In the genomic region with DNA sequence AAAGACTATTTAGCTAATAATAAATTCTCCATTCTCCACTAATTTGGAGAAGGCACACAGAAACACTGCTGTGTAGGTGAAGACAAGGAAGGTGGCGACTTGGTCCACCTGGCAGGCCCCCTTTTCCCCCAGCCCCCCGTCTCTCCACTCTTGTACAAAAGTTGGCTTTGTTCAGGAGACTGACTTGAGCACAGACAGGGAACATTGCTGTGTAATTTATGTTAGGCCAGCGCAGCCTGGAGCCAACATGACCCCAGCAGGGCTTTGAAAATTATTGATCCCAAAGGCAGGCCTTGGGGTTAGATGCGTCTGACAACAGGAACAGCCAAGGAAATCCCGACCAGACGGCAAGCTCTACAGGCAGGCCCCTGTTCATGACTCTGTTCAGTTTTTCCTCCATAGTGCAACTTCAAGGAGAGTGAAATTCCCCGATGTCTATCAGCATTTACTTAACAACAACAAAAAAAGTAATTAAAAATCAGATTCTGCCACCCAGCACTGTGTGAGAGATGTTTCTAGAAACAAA, we compare ENCODE assay signal across 22 mouse cellular contexts. TPM values are rescaled to one million over a fixed set of nuclear protein-coding genes. Genes with fewer than 3 reads are reported as not detected.
A peak's percentile ranks its signal among the peaks of the same experiment; 100 is the strongest.
DNase-seq lines count a peak whose midpoint lies in the region; ATAC-seq lines count a peak whose summit lies in the region.
"Had no signal": no experiment of that assay in that cellular context is flagged by ENCODE, and none has a peak within 500 bp of the region (broad histone marks: within the 10 kb centered on the region; RNA-seq: fewer than 3 reads in every experiment).

No protein-coding gene starts in this region.

- H3K27me3 ChIP-seq in forebrain, embryonic 10.5 days (ENCODE audit: poor library complexity, severe bottlenecking), result no peaks in the 10 kb centered on the region
- H3K27me3 ChIP-seq in forebrain, embryonic 13.5 days, result no peaks in the 10 kb centered on the region
- H3K27me3 ChIP-seq in midbrain, embryonic 11.5 days (ENCODE audit: control insufficient read depth, insufficient read depth, low read length), result no peaks in the 10 kb centered on the region
- H3K27me3 ChIP-seq in midbrain, embryonic 16.5 days (ENCODE audit: control insufficient read depth, insufficient read depth, low read depth, low read length), result no peaks in the 10 kb centered on the region
- no peaks in the 10 kb centered on the region for H3K27me3 ChIP-seq in limb, embryonic 12.5 days
- H3K27me3 ChIP-seq: CH12.LX; embryonic facial prominence, embryonic 12.5 days; heart, embryonic 12.5 days; hindbrain, embryonic 13.5 days had no signal

- H3K9ac ChIP-seq in forebrain, embryonic 13.5 days, result no peak overlapping the region
- no peak overlapping the region for H3K9ac ChIP-seq in midbrain, embryonic 11.5 days (ENCODE audit: low read length)
- H3K9ac ChIP-seq in midbrain, embryonic 16.5 days (ENCODE audit: low read depth, low read length), result no peak overlapping the region
- H3K9ac ChIP-seq in limb, embryonic 12.5 days (replicated peaks), result no peak overlapping the region
- H3K9ac ChIP-seq: embryonic facial prominence, embryonic 12.5 days; heart, embryonic 12.5 days; hindbrain, embryonic 13.5 days had no signal

- no peak overlapping the region for H3K4me3 ChIP-seq in forebrain, embryonic 10.5 days
- no peak overlapping the region for H3K4me3 ChIP-seq in forebrain, embryonic 13.5 days
- no peak overlapping the region for H3K4me3 ChIP-seq in midbrain, embryonic 11.5 days (ENCODE audit: low read depth, low read length)
- H3K4me3 ChIP-seq in midbrain, embryonic 16.5 days (ENCODE audit: low read depth, low read length), result no peak overlapping the region
- H3K4me3 ChIP-seq in limb, embryonic 12.5 days (replicated peaks), result no peak overlapping the region
- H3K4me3 ChIP-seq: embryonic facial prominence, embryonic 12.5 days; heart, embryonic 12.5 days; hindbrain, embryonic 13.5 days had no signal

- 76% methylated on average over 7 of the region's 7 CpGs for WGBS in forebrain, embryonic 10.5 days
- WGBS in forebrain, embryonic 13.5 days, result 79% methylated on average over 7 of the region's 7 CpGs
- WGBS in midbrain, embryonic 11.5 days, result 75% methylated on average over 7 of the region's 7 CpGs
- WGBS in midbrain, embryonic 16.5 days, result 77% methylated on average over 7 of the region's 7 CpGs
- 24% methylated on average over 7 of the region's 7 CpGs for WGBS in limb, embryonic 12.5 days

- no peak overlapping the region for H3K4me2 ChIP-seq in forebrain, embryonic 13.5 days
- no peak overlapping the region for H3K4me2 ChIP-seq in midbrain, embryonic 11.5 days
- H3K4me2 ChIP-seq in midbrain, embryonic 16.5 days (ENCODE audit: low read length), result no peak overlapping the region
- no peak overlapping the region for H3K4me2 ChIP-seq in limb, embryonic 12.5 days
- H3K4me2 ChIP-seq: embryonic facial prominence, embryonic 12.5 days; heart, embryonic 12.5 days; hindbrain, embryonic 13.5 days had no signal

- no peak for ATAC-seq in forebrain, embryonic 13.5 days
- no peak for ATAC-seq in midbrain, embryonic 11.5 days (ENCODE audit: low FRiP score)
- no peak for ATAC-seq in midbrain, embryonic 16.5 days
- peak; percentile 56; the same call in 1 of the 2 replicates for ATAC-seq in limb, embryonic 12.5 days (ENCODE audit: insufficient number of reproducible peaks, insufficient read depth, low FRiP score, low TSS enrichment, low read depth)
- ATAC-seq: activated CD4-positive, CD25-positive, alpha-beta regulatory T cell, adult 4 months; forebrain, embryonic 14.5 days; hindbrain, postnatal 0 days; Patski had no signal

- H3K27ac ChIP-seq in forebrain, embryonic 10.5 days, result peak overlapping the region; percentile 62
- no peak overlapping the region for H3K27ac ChIP-seq in forebrain, embryonic 13.5 days
- H3K27ac ChIP-seq in midbrain, embryonic 11.5 days (ENCODE audit: low read depth, low read length), result no peak overlapping the region
- H3K27ac ChIP-seq in midbrain, embryonic 16.5 days (ENCODE audit: low read length), result no peak overlapping the region
- H3K27ac ChIP-seq in limb, embryonic 12.5 days, result peak overlapping the region; percentile 82
- H3K27ac ChIP-seq: embryonic facial prominence, embryonic 12.5 days; hindbrain, embryonic 13.5 days; hindbrain, postnatal 0 days had no signal

- H3K36me3 ChIP-seq in forebrain, embryonic 10.5 days (replicated peaks), result no peaks in the 10 kb centered on the region
- no peaks in the 10 kb centered on the region for H3K36me3 ChIP-seq in forebrain, embryonic 13.5 days (ENCODE audit: poor library complexity, severe bottlenecking)
- H3K36me3 ChIP-seq in midbrain, embryonic 11.5 days (ENCODE audit: control insufficient read depth, insufficient read depth, low read length), result no peaks in the 10 kb centered on the region
- H3K36me3 ChIP-seq in midbrain, embryonic 16.5 days (ENCODE audit: control insufficient read depth, insufficient read depth, low read length), result no peaks in the 10 kb centered on the region
- no peaks in the 10 kb centered on the region for H3K36me3 ChIP-seq in limb, embryonic 12.5 days
- H3K36me3 ChIP-seq: embryonic facial prominence, embryonic 12.5 days; heart, embryonic 12.5 days; hindbrain, embryonic 13.5 days had no signal

- DNase-seq in forebrain, embryonic 10.5 days (ENCODE audit: extremely low spot score, low spot score), result no peak
- DNase-seq in midbrain, embryonic 11.5 days (ENCODE audit: low spot score, missing footprints), result peak; percentile 75
- no peak for DNase-seq in kidney, postnatal 36 days
- DNase-seq in c-Kit-positive CD71-positive TER-119-positive erythroid progenitor cells, embryonic 14.5 days (ENCODE audit: low spot score), result no peak
- DNase-seq: adrenal gland, postnatal 14 days; cerebellum, adult 18-20 months; cerebellum, adult 9-11 months; gastrocnemius, postnatal 10 days; kidney, adult 11 months had no signal

- H3K4me1 ChIP-seq in forebrain, embryonic 10.5 days, result peaks cover 8% of the 10 kb centered on the region; the same call in 1 of the 2 replicates
- H3K4me1 ChIP-seq in forebrain, embryonic 13.5 days, result no peaks in the 10 kb centered on the region
- H3K4me1 ChIP-seq in midbrain, embryonic 11.5 days (ENCODE audit: control insufficient read depth, insufficient read depth, low read length), result no peaks in the 10 kb centered on the region; the same call in 1 of the 2 replicates
- H3K4me1 ChIP-seq in midbrain, embryonic 16.5 days (ENCODE audit: control insufficient read depth, insufficient read depth, low read length), result no peaks in the 10 kb centered on the region
- H3K4me1 ChIP-seq in limb, embryonic 12.5 days (replicated peaks), result peaks cover 35% of the 10 kb centered on the region
- H3K4me1 ChIP-seq: heart, embryonic 12.5 days; hindbrain, embryonic 13.5 days had no signal

- H3K9me3 ChIP-seq in forebrain, embryonic 10.5 days, result no peaks in the 10 kb centered on the region
- no peaks in the 10 kb centered on the region for H3K9me3 ChIP-seq in forebrain, embryonic 13.5 days (replicated peaks)
- no peaks in the 10 kb centered on the region for H3K9me3 ChIP-seq in midbrain, embryonic 11.5 days (ENCODE audit: control insufficient read depth, low read length)
- no peaks in the 10 kb centered on the region for H3K9me3 ChIP-seq in midbrain, embryonic 16.5 days (replicated peaks; ENCODE audit: control insufficient read depth, low read length, poor library complexity, severe bottlenecking)
- H3K9me3 ChIP-seq in limb, embryonic 12.5 days, result no peaks in the 10 kb centered on the region
- H3K9me3 ChIP-seq: embryonic facial prominence, embryonic 12.5 days; heart, embryonic 12.5 days; hindbrain, embryonic 13.5 days had no signal

RNA-seq across cellular contexts. Expression of a gene that starts 6.4 kb away (rescaled TPM):
- polyA plus RNA-seq in forebrain, embryonic 10.5 days (2016; fragmentation: Nextera tagmentation; extraction: Ambion mirVana), result 0.51 and 0.84 TPM in 2 replicates
- 0.10 and 0.14 TPM in 2 replicates for polyA plus RNA-seq in forebrain, embryonic 13.5 days (2015; fragmentation: Nextera tagmentation; extraction: Ambion mirVana)
- polyA plus RNA-seq in midbrain, embryonic 11.5 days (2014; fragmentation: Nextera tagmentation; extraction: Ambion mirVana), result 0.25 and 0.46 TPM in 2 replicates
- not detected in 2 replicates for polyA plus RNA-seq in midbrain, embryonic 16.5 days (2015; fragmentation: Nextera tagmentation; extraction: Ambion mirVana)
- 0.14 and 0.33 TPM in 2 replicates for polyA plus RNA-seq in limb, embryonic 12.5 days (2016; fragmentation: Nextera tagmentation; extraction: Ambion mirVana)
- polyA plus RNA-seq: activated CD4-positive, CD25-positive, alpha-beta regulatory T cell, adult 4 months; frontal cortex, adult 2 months; hindbrain, embryonic 13.5 days; hindbrain, postnatal 0 days had no signal

RNA-seq across cellular contexts. Expression of a gene that starts 34.6 kb away (rescaled TPM):
- polyA plus RNA-seq in forebrain, embryonic 10.5 days (2016; fragmentation: Nextera tagmentation; extraction: Ambion mirVana), result 0.21 TPM in 1 of 2 replicates, not detected in the other
- polyA plus RNA-seq in forebrain, embryonic 13.5 days (2015; fragmentation: Nextera tagmentation; extraction: Ambion mirVana), result 0.96 and 1.3 TPM in 2 replicates
- 0.08 TPM in 1 of 2 replicates, not detected in the other for polyA plus RNA-seq in midbrain, embryonic 11.5 days (2014; fragmentation: Nextera tagmentation; extraction: Ambion mirVana)
- polyA plus RNA-seq in midbrain, embryonic 16.5 days (2015; fragmentation: Nextera tagmentation; extraction: Ambion mirVana), result 0.90 and 0.91 TPM in 2 replicates
- 0.40 and 0.64 TPM in 2 replicates for polyA plus RNA-seq in limb, embryonic 12.5 days (2016; fragmentation: Nextera tagmentation; extraction: Ambion mirVana)
- polyA plus RNA-seq: activated CD4-positive, CD25-positive, alpha-beta regulatory T cell, adult 4 months; frontal cortex, adult 2 months; Patski had no signal

RNA-seq across cellular contexts. Expression of a gene that starts 36.2 kb away (rescaled TPM):
- polyA plus RNA-seq in forebrain, embryonic 10.5 days (2016; fragmentation: Nextera tagmentation; extraction: Ambion mirVana), result 2.9 and 3.4 TPM in 2 replicates
- 3.4 and 3.6 TPM in 2 replicates for polyA plus RNA-seq in forebrain, embryonic 13.5 days (2015; fragmentation: Nextera tagmentation; extraction: Ambion mirVana)
- polyA plus RNA-seq in midbrain, embryonic 11.5 days (2014; fragmentation: Nextera tagmentation; extraction: Ambion mirVana), result 2.1 and 2.2 TPM in 2 replicates
- polyA plus RNA-seq in midbrain, embryonic 16.5 days (2015; fragmentation: Nextera tagmentation; extraction: Ambion mirVana), result 1.0 and 1.4 TPM in 2 replicates
- 1.9 TPM in 2 replicates for polyA plus RNA-seq in limb, embryonic 12.5 days (2016; fragmentation: Nextera tagmentation; extraction: Ambion mirVana)
- polyA plus RNA-seq: gonadal fat pad, adult 2 months; Patski had no signal

Comparison
In these comparisons a context has a peak if more than half of its experiments do, and no peak if none do; other contexts are left out.
1. H3K27ac ChIP-seq: peak in forebrain, embryonic 10.5 days (single experiment) and limb, embryonic 12.5 days (single experiment); none in forebrain, embryonic 13.5 days (single experiment), midbrain, embryonic 11.5 days (single experiment) and midbrain, embryonic 16.5 days (single experiment).